Mouse (Mus musculus): Measurements from ENCODE around the gene Tcf7l2. TPM values are rescaled to one million over a fixed set of nuclear protein-coding genes. Genes with fewer than 3 reads are reported as not detected.
A peak's percentile ranks its signal among the peaks of the same experiment; 100 is the strongest.

Tcf7l2 gene
- polyA plus RNA-seq, 1 experiment from 2014 or later = 166 TPM

DNA sequence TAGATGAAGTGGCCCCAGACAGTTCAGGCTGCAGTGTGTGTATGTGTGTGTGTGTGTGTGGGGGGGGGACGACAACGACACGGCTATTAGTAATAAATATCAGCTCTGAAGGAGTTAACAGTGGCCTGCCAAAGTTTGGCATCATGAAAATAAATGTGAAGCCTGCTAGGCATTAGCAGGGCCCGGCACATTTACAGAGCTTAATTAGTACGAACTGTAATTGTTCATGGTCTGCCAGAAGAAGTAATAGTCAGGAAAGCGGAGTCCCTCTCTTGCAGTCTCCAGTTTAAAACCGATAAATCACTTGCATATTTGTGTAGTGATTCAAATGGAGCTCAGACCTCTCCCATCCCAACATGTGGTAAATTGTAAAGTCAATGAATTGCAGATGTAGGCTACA is 7.9 kb downstream of the Tcf7l2 start:
- 9% methylated on average over 7 of the region's 7 CpGs for WGBS
- Histone ChIP-seq H3K4me3 (peak overlapping the region; percentile 94), H3K27ac (peak overlapping the region; percentile 79), H3K4me1 (peaks cover 96% of the 10 kb centered on the region), H3K27me3 (ENCODE audit: low read depth, poor library complexity, severe bottlenecking) (peaks cover 9% of the 10 kb centered on the region; the same call in 1 of the 2 replicates), H3K9me3 (replicated peaks) (no peaks in the 10 kb centered on the region), H3K36me3 (peaks cover 26% of the 10 kb centered on the region)
- DNase-seq (ENCODE audit: low spot score) = peak; percentile 53

DNA sequence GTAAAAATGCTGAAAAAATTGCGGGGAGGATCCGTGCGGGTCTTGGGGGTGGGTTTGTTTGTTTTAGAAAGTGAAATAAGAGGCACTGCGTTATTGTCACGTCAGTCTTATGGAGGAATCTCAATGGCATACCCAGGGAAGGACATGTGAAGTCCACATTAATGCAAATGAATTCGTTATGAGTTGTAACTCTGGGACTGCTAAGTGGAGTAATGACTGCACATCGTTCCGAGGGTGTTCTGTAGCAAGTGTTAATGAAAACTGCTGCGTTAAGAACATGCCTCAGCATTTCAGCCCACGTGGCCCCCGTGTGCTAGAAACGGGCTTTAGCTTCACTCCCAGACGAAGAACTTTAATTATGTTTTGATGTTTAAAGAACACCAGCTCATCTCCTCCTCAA is 8.4 kb downstream of the Tcf7l2 start:
- 26% methylated on average over 13 of the region's 13 CpGs for WGBS
- Histone ChIP-seq H3K36me3 (peaks cover 31% of the 10 kb centered on the region), H3K27ac (peak overlapping the region; percentile 22; the same call in 1 of the 2 replicates), H3K9me3 (replicated peaks) (no peaks in the 10 kb centered on the region), H3K27me3 (ENCODE audit: low read depth, poor library complexity, severe bottlenecking) (peaks cover 9% of the 10 kb centered on the region; the same call in 1 of the 2 replicates), H3K4me3 (peak overlapping the region; percentile 94; the same call in 1 of the 2 replicates), H3K4me1 (peaks cover 92% of the 10 kb centered on the region)
- DNase-seq (ENCODE audit: low spot score) = peak; percentile 41

DNA sequence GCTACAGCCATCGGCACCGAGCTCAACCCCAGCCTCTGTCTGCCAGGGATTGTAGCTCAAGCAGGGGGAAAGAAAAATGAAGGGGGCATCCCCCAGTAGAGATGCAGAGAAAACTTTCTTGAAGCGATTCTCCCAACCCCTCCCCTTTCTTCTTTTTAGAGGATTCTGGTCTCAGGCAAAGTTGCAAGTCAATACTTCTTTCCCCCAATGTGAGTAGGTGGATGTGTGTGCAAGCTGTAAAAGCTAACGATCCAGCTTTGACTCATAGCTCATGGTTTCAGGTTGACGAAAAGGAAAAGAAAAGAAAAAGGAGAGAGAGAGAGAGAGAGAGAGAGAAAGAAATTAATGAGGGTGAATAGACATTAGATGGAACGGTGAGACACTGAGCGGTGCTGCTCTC is 8.8 kb downstream of the Tcf7l2 start:
- no peak for DNase-seq (ENCODE audit: low spot score)
- Histone ChIP-seq H3K27ac (peak overlapping the region; percentile 22; the same call in 1 of the 2 replicates), H3K27me3 (ENCODE audit: low read depth, poor library complexity, severe bottlenecking) (peaks cover 9% of the 10 kb centered on the region; the same call in 1 of the 2 replicates), H3K4me1 (peaks cover 87% of the 10 kb centered on the region), H3K9me3 (replicated peaks) (no peaks in the 10 kb centered on the region), H3K36me3 (peaks cover 35% of the 10 kb centered on the region), H3K4me3 (no peak overlapping the region)
- WGBS = 35% methylated on average over 7 of the region's 7 CpGs

DNA sequence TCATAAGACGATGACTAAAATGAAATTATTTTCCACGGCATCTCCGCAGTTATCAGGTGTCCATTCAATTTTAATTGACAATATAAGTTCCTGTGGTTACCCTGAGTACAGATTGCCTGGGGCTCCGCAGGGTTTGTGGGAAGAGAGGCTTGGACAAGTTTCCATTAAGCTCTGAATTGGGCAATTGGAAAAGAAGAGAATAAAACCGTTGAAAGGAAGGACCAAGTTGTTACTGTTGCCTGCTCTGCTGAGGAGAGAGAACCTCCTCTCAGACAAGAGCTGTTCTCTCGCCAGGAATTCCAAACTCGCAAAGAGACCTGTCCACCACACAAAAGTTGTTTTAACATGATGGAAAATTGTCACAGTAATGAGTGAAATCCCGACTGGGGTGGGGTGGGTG is 11.2 kb downstream of the Tcf7l2 start:
- no peak overlapping the region for H3K27ac ChIP-seq
- peaks cover 9% of the 10 kb centered on the region; the same call in 1 of the 2 replicates for H3K27me3 ChIP-seq (ENCODE audit: low read depth, poor library complexity, severe bottlenecking)
- H3K4me3 ChIP-seq = no peak overlapping the region
- peaks cover 79% of the 10 kb centered on the region for H3K4me1 ChIP-seq
- 80% methylated on average over 8 of the region's 8 CpGs for WGBS
- peaks cover 57% of the 10 kb centered on the region for H3K36me3 ChIP-seq
- DNase-seq (ENCODE audit: low spot score) = no peak
- H3K9me3 ChIP-seq (replicated peaks) = no peaks in the 10 kb centered on the region

DNA sequence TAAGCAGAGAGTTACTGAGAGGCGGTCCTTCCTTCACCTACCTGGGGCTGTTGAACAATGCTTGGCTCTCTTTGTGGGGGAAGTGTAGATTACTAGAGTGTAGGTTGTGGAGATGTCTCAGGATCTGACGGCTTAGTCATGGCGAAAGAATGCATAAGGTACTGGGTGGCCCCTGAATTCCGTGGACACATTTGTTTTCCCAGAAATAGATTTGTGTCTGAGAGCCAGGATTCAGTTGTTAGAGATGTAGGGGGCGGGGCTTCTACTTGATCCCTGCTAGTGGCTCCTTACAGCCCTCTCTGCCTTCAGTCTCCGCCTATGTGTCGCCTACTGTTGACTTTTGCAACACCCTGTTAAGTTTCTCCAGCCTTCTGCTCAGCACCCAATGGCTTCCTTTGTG is 12.7 kb downstream of the Tcf7l2 start:
- Histone ChIP-seq H3K27me3 (ENCODE audit: low read depth, poor library complexity, severe bottlenecking) (peaks cover 9% of the 10 kb centered on the region; the same call in 1 of the 2 replicates), H3K36me3 (peaks cover 67% of the 10 kb centered on the region), H3K4me1 (peaks cover 74% of the 10 kb centered on the region), H3K9me3 (replicated peaks) (no peaks in the 10 kb centered on the region), H3K4me3 (no peak overlapping the region), H3K27ac (no peak overlapping the region)
- no peak for DNase-seq (ENCODE audit: low spot score)
- WGBS = 52% methylated on average over 7 of the region's 7 CpGs

DNA sequence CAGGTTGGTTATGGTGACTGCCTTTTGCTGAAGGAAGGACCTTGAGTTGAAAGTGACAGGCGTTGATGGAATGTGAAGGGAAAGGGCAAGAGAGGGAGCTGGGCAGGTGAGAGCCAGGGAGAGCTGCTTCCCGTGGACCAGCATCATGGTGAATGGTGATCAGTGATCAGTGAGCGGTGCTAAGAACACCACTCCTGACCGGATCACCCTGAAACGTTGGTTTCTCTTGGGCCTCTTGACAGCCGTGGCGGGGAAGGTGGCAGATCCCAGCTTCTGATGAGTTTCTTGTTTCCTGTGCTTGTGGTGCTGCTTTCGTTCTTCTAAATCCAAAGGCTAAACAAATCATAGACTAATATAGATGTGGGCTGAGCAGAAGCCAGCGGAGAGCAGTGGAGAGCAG is 13.8 kb downstream of the Tcf7l2 start:
- no peak overlapping the region for H3K27ac ChIP-seq
- no peaks in the 10 kb centered on the region for H3K9me3 ChIP-seq (replicated peaks)
- peaks cover 9% of the 10 kb centered on the region; the same call in 1 of the 2 replicates for H3K27me3 ChIP-seq (ENCODE audit: low read depth, poor library complexity, severe bottlenecking)
- peaks cover 69% of the 10 kb centered on the region for H3K36me3 ChIP-seq
- no peak overlapping the region for H3K4me3 ChIP-seq
- peaks cover 72% of the 10 kb centered on the region for H3K4me1 ChIP-seq
- DNase-seq (ENCODE audit: low spot score) = no peak
- 87% methylated on average over 9 of the region's 9 CpGs for WGBS

DNA sequence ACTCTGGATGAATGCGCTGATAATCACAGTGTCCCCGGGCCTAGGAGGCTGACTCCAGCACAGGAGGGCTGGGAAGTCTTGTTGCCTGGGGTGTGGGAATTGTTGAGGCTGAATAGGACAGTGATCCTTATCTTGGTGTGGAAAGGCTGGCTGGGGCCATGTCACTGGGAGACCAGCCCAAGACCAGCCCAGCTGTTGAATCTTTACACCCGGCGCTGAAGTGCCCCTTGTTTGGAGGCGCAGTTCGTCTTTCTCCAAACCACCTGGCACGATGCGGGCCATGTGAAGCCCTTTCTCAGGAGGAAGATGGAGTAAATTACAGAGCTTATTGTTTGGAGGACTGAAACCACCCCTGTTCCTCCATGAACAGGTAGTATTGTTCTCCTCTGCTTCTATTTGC is 15.1 kb downstream of the Tcf7l2 start:
- Histone ChIP-seq H3K9me3 (replicated peaks) (no peaks in the 10 kb centered on the region), H3K27ac (no peak overlapping the region), H3K4me1 (peaks cover 72% of the 10 kb centered on the region), H3K4me3 (no peak overlapping the region), H3K27me3 (ENCODE audit: low read depth, poor library complexity, severe bottlenecking) (peaks cover 3% of the 10 kb centered on the region; the same call in 1 of the 2 replicates), H3K36me3 (peaks cover 70% of the 10 kb centered on the region)
- 81% methylated on average over 8 of the region's 8 CpGs for WGBS
- no peak for DNase-seq (ENCODE audit: low spot score)

DNA sequence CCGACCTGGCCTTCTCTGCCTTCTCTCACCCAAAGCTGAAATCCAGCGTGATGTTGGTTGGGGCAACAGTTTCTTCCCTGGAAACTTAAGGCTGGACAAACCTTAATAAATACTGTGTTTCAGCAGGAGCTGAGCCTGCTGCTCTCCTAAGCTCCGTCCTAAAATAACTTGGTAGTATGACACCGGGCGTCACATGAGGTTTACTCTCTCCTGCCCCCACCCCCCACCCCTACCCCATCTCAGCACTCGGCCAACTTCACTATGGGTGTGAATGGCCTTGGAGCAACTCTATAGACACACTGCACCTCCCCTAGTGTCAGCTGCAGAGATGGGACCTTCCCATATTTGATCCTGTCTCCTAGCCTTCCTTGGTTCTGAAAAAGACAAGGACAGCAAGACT is 15.8 kb downstream of the Tcf7l2 start:
- Histone ChIP-seq H3K27ac (no peak overlapping the region), H3K36me3 (peaks cover 74% of the 10 kb centered on the region)
- 87% methylated on average over 6 of the region's 6 CpGs for WGBS

DNA sequence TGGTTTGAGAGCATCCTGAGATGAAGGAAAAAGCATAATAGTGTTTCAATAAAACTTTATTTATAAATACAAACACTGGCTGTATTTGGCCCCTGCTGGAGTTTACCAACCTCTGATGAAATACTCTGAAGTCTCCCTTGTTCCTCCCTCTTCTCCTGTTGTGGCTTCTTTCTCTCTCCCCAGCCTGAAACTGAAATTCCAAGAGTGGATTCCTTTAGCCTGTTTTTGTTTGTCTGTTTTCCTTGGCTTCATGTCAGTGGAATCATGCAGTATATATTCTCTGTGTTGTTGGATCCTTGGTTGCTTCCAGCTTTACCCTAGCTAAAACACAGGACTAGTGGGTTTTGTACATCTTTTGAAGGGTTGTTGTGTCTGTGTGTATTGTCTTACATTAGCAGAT is 16.5 kb downstream of the Tcf7l2 start:
- H3K4me3 ChIP-seq = no peak overlapping the region
- peaks cover 67% of the 10 kb centered on the region for H3K4me1 ChIP-seq
- peaks cover 74% of the 10 kb centered on the region for H3K36me3 ChIP-seq
- no peak for DNase-seq (ENCODE audit: low spot score)
- no peaks in the 10 kb centered on the region for H3K9me3 ChIP-seq (replicated peaks)
- H3K27me3 ChIP-seq (ENCODE audit: low read depth, poor library complexity, severe bottlenecking) = no peaks in the 10 kb centered on the region
- no peak overlapping the region for H3K27ac ChIP-seq

More for the DNA sequence above, 15.8 kb downstream of the Tcf7l2 start:
- Histone ChIP-seq H3K27me3 (ENCODE audit: low read depth, poor library complexity, severe bottlenecking) (no peaks in the 10 kb centered on the region), H3K4me1 (peaks cover 67% of the 10 kb centered on the region), H3K9me3 (replicated peaks) (no peaks in the 10 kb centered on the region), H3K4me3 (no peak overlapping the region)
- DNase-seq (ENCODE audit: low spot score) = no peak

DNA sequence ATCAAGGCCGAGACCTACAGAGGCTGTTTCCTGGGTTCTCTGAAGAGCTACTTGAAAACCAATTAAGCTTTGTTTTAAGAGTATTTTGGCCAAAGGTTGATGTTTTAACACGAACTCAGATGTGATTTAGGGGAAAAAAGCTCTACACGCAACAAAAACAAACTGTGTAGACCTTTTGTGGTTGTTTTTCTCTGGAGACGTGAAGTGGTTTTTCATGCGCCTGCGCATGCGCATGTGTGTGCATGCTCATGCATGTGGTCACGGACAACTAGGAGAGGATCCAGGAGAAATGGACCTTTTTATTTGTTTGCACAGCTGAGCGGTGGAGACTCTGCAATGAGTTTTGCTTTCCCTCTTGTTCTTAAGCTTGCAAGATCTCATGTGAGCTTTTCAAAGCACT is 17.4 kb downstream of the Tcf7l2 start:
- WGBS = 89% methylated on average over 9 of the region's 9 CpGs
- no peaks in the 10 kb centered on the region for H3K27me3 ChIP-seq (ENCODE audit: low read depth, poor library complexity, severe bottlenecking)
- H3K27ac ChIP-seq = no peak overlapping the region
- peaks cover 71% of the 10 kb centered on the region for H3K4me1 ChIP-seq
- H3K36me3 ChIP-seq = peaks cover 81% of the 10 kb centered on the region
- no peaks in the 10 kb centered on the region for H3K9me3 ChIP-seq (replicated peaks)
- no peak for DNase-seq (ENCODE audit: low spot score)
- H3K4me3 ChIP-seq = no peak overlapping the region

DNA sequence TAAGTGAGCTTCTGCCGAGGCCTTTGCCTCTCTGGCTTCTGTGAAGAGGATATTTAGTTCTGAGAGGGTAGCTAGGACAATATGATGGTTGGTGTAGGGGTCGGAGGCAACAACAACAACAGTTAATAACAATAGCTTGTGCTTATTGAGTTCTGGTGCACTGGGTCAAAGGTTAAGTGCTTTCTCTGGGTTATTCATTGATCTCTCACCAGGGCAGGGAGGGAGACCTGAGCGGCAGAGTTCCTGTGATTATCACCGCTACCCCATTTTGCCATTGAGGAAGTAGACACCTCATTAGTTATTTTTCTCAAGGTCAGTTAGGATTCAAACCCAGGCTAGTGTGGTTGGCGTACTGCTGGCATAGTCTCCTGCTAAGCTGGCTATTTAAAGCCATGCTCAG is 19.5 kb downstream of the Tcf7l2 start:
- Histone ChIP-seq H3K27me3 (ENCODE audit: low read depth, poor library complexity, severe bottlenecking) (no peaks in the 10 kb centered on the region), H3K36me3 (peaks cover 76% of the 10 kb centered on the region), H3K9me3 (replicated peaks) (no peaks in the 10 kb centered on the region), H3K4me1 (peaks cover 76% of the 10 kb centered on the region), H3K27ac (no peak overlapping the region), H3K4me3 (no peak overlapping the region)
- 40% methylated on average over 5 of the region's 5 CpGs for WGBS
- no peak for DNase-seq (ENCODE audit: low spot score)

DNA sequence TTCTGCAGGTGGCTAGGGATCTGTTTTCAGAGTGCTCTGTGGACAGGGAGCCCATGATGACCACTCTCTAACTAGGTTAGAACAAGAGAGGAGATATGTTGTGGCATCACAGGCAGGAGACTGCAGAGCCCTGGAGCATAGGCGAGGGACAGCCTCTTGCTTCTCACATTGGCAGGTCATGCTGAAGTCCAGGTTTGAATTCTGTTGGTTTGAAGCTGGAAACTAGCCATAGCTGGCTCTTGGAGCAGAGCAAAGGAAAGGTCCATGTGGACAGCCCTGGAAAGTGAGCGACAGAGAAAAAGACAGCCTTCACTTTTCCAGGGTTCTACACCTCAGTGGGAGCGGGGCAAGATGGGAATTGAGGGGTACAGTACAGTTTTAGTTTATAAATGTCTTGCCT is 20.6 kb downstream of the Tcf7l2 start:
- Histone ChIP-seq H3K27ac (no peak overlapping the region), H3K4me1 (peaks cover 80% of the 10 kb centered on the region), H3K27me3 (ENCODE audit: low read depth, poor library complexity, severe bottlenecking) (no peaks in the 10 kb centered on the region), H3K4me3 (no peak overlapping the region), H3K9me3 (replicated peaks) (no peaks in the 10 kb centered on the region), H3K36me3 (peaks cover 67% of the 10 kb centered on the region)
- 97% methylated on average over 3 of the region's 3 CpGs for WGBS
- DNase-seq (ENCODE audit: low spot score) = no peak

DNA sequence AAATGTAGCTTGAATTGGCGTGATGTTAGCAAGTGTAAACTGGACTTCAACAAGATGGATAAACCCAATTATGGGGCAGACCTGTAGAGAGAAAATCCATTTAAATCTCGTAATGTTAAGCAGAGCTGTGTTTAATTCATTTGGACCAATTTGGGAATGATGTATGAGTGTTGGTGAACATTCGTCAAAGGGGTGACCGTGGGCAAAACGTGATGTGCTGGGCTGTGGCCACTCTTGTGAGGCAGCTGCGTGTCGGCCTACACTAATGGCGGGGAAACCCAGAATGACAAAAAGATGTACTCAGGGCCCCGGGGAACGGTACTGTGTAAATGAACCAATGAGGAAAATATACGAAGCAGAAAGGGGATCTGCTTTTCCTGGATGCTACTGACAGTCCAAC is 24.2 kb downstream of the Tcf7l2 start:
- WGBS = 63% methylated on average over 11 of the region's 11 CpGs
- DNase-seq (ENCODE audit: low spot score) = no peak
- Histone ChIP-seq H3K27ac (no peak overlapping the region), H3K36me3 (peaks cover 65% of the 10 kb centered on the region), H3K4me3 (no peak overlapping the region), H3K27me3 (ENCODE audit: low read depth, poor library complexity, severe bottlenecking) (no peaks in the 10 kb centered on the region), H3K9me3 (replicated peaks) (no peaks in the 10 kb centered on the region), H3K4me1 (peaks cover 76% of the 10 kb centered on the region)

DNA sequence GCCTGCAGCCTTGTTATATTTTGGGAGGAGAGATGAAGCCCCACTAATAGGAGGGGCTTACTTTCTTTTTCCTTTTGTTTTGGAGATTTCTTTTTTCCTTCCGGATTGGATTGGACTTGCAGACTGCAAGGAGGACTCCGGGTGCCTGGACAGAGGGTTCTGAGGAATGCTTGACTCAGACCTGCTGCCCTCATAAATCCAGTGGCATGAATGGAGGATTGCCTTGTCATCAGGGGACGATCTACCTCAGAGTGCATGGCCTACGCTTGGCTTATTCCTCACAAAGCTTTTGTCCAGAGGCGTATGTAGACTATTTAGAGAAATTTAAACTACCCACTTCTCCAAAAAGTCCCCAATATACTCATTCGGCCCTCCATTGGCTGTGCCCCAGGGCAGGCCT is 25.5 kb downstream of the Tcf7l2 start:
- H3K27ac ChIP-seq = peak overlapping the region; percentile 58
- H3K36me3 ChIP-seq = peaks cover 55% of the 10 kb centered on the region
- H3K9me3 ChIP-seq (replicated peaks) = no peaks in the 10 kb centered on the region
- 62% methylated on average over 6 of the region's 6 CpGs for WGBS
- no peak overlapping the region for H3K4me3 ChIP-seq
- DNase-seq (ENCODE audit: low spot score) = no peak
- peaks cover 78% of the 10 kb centered on the region for H3K4me1 ChIP-seq
- H3K27me3 ChIP-seq (ENCODE audit: low read depth, poor library complexity, severe bottlenecking) = no peaks in the 10 kb centered on the region

Data from limb, embryonic 10.5 days (tissue).